Mouse (Mus musculus) MEL (cell line): ENCODE measurements around the gene Vsir. TPM values are rescaled to one million over a fixed set of nuclear protein-coding genes. Genes with fewer than 3 reads are reported as not detected.
A peak's percentile ranks its signal among the peaks of the same experiment; 100 is the strongest.

Experiments used
- DNase-seq: peaks from one replicate; pipeline ENCODE4 v3.0.0; 2011; ENCODE audit warnings: low read depth, low spot score
- H3K27ac ChIP-seq: 2 replicates; pipeline ENCODE4 v1.5.1; 2012; ENCODE audit warnings: low read depth, mild to moderate bottlenecking, control low read depth, low read length, moderate library complexity; ENCODE audit not compliant: control insufficient read depth
- H3K27me3 ChIP-seq, 2 experiments: fragments of 150-350 bp in 1 of 2; sonication (generic) in 1 of 2; 2 replicates each; pipeline ENCODE4 v1.6.1; 2012; ENCODE audit warnings: low read length in 2 of 2, mild to moderate bottlenecking in 2 of 2, improper control_type of control experiment in 1 of 2, moderate library complexity in 1 of 2; ENCODE audit not compliant: insufficient read depth in 2 of 2, control insufficient read depth in 1 of 2
- H3K36me3 ChIP-seq, 2 experiments: 2 replicates each; pipeline ENCODE4 v1.6.1; 2012 to 2014; ENCODE audit warnings: low read length in 2 of 2, improper control_type of control experiment in 1 of 2, inconsistent platforms in 1 of 2, mild to moderate bottlenecking in 1 of 2; ENCODE audit not compliant: insufficient read depth in 2 of 2, control insufficient read depth in 1 of 2
- H3K4me1 ChIP-seq, 2 experiments: fragments of 150-350 bp in 1 of 2; sonication (generic) in 1 of 2; 2 replicates each; pipeline ENCODE4 v1.6.1; 2012; ENCODE audit warnings: low read length in 2 of 2, improper control_type of control experiment in 1 of 2, mild to moderate bottlenecking in 1 of 2; ENCODE audit not compliant: insufficient read depth in 2 of 2, control insufficient read depth in 1 of 2
- H3K4me3 ChIP-seq, 2 experiments: fragments of 150-350 bp in 1 of 2; sonication (generic) in 1 of 2; 2 replicates each; pipeline ENCODE4 v1.5.1; 2012; ENCODE audit warnings: low read depth in 2 of 2, low read length in 2 of 2, mild to moderate bottlenecking in 2 of 2, moderate library complexity in 2 of 2, control low read depth in 1 of 2, improper control_type of control experiment in 1 of 2; ENCODE audit not compliant: control insufficient read depth in 1 of 2, insufficient read depth in 1 of 2
- H3K79me2 ChIP-seq: 2 replicates; pipeline ENCODE4 v1.6.1; 2012; ENCODE audit warnings: mild to moderate bottlenecking, low read length, moderate library complexity; ENCODE audit not compliant: control insufficient read depth, poor library complexity, insufficient read depth
- H3K9ac ChIP-seq: 2 replicates; pipeline ENCODE4 v1.6.1; 2012; ENCODE audit warnings: low read depth, mild to moderate bottlenecking, control low read depth, low read length, moderate library complexity; ENCODE audit not compliant: control insufficient read depth, poor library complexity, severe bottlenecking
- H3K9me3 ChIP-seq: fragments of 150-350 bp; sonication (generic); replicated peaks from 2 replicates; pipeline ENCODE4 v1.6.1; 2012; ENCODE audit warnings: mild to moderate bottlenecking, low read length, improper control_type of control experiment, moderate library complexity; ENCODE audit not compliant: insufficient read depth
- BHLHE40 ChIP-seq: IDR thresholded peaks from 2 replicates; pipeline ENCODE4 v1.6.1; 2012; ENCODE audit warnings: low read depth, mild to moderate bottlenecking, inconsistent platforms, low read length, improper control_type of control experiment, borderline replicate concordance
- CHD2 ChIP-seq: IDR thresholded peaks from 2 replicates; pipeline ENCODE4 v1.6.1; 2011; ENCODE audit warnings: low read length, improper control_type of control experiment
- CTCF ChIP-seq, 3 experiments: IDR thresholded peaks in 2 of 3; conservative IDR thresholded peaks in 1 of 3; 2 replicates each; pipeline ENCODE4 v1.5.1; 2011 to 2012; ENCODE audit warnings: low read length in 3 of 3, low read depth in 2 of 3, mild to moderate bottlenecking in 2 of 3, improper control_type of control experiment in 1 of 3, inconsistent platforms in 1 of 3, mixed read lengths in 1 of 3, moderate library complexity in 1 of 3; ENCODE audit not compliant: control insufficient read depth in 1 of 3, insufficient read depth in 1 of 3, poor library complexity in 1 of 3, severe bottlenecking in 1 of 3
- ELF1 ChIP-seq: IDR thresholded peaks from 2 replicates; pipeline ENCODE4 v1.6.1; 2014; ENCODE audit warnings: low read depth, mild to moderate bottlenecking, inconsistent platforms, low read length, improper control_type of control experiment, moderate library complexity
- EP300 ChIP-seq, 2 experiments: IDR thresholded peaks; 2 replicates each; pipeline ENCODE4 v1.6.1; 2011; ENCODE audit warnings: improper control_type of control experiment in 2 of 2, low read length in 2 of 2, low read depth in 1 of 2, mild to moderate bottlenecking in 1 of 2
- ETS1 ChIP-seq: IDR thresholded peaks from 2 replicates; pipeline ENCODE4 v1.6.1; 2012; ENCODE audit warnings: low read depth, mild to moderate bottlenecking, inconsistent platforms, low read length, improper control_type of control experiment, moderate library complexity
- GATA1 ChIP-seq: IDR thresholded peaks from 2 replicates; pipeline ENCODE4 v1.6.1; 2011; ENCODE audit warnings: low read depth, low read length, improper control_type of control experiment
- HCFC1 ChIP-seq: IDR thresholded peaks from 2 replicates; pipeline ENCODE4 v1.6.1; 2012; ENCODE audit warnings: low read depth, mild to moderate bottlenecking, inconsistent platforms, low read length, improper control_type of control experiment, moderate library complexity
- MYB ChIP-seq: IDR thresholded peaks from 2 replicates; pipeline ENCODE4 v1.6.1; 2011; ENCODE audit warnings: mild to moderate bottlenecking, low read depth, low read length, improper control_type of control experiment
- POLR2AphosphoS2 ChIP-seq: IDR thresholded peaks from 2 replicates; pipeline ENCODE4 v1.6.1; 2011; ENCODE audit warnings: low read length, improper control_type of control experiment
- RAD21 ChIP-seq: IDR thresholded peaks from 2 replicates; pipeline ENCODE4 v1.6.1; 2011; ENCODE audit warnings: mild to moderate bottlenecking, low read depth, low read length, improper control_type of control experiment
- SIN3A ChIP-seq: IDR thresholded peaks from 2 replicates; pipeline ENCODE4 v1.6.1; 2012; ENCODE audit warnings: low read length, improper control_type of control experiment, inconsistent platforms
- TBP ChIP-seq: IDR thresholded peaks from 2 replicates; pipeline ENCODE4 v1.8.0; 2011; ENCODE audit warnings: low read depth, low read length, improper control_type of control experiment
- USF1 ChIP-seq: IDR thresholded peaks from 2 replicates; pipeline ENCODE4 v1.6.1; 2014; ENCODE audit warnings: low read depth, mild to moderate bottlenecking, inconsistent platforms, low read length, improper control_type of control experiment, moderate library complexity
- ZKSCAN1 ChIP-seq: IDR thresholded peaks from 2 replicates; pipeline ENCODE4 v1.6.1; 2012; ENCODE audit warnings: low read depth, mild to moderate bottlenecking, inconsistent platforms, low read length, improper control_type of control experiment, moderate library complexity
- polyA plus RNA-seq, 2 experiments: library from polyadenylated mRNA; stranded (reverse) in 1 of 2; unstranded in 1 of 2; fragments of >175 nt in 1 of 2; fragments of >200 nt in 1 of 2; gene quantifications; 2 replicates each; pipeline versions ENCODE4 v1.2.1 to v1.2.4; 2012; ENCODE audit warnings: low replicate concordance in 2 of 2, low read depth in 1 of 2; ENCODE audit not compliant: insufficient read length in 2 of 2, insufficient read depth in 1 of 2, missing spikeins in 1 of 2
- total RNA-seq: library from RNA; depleted of rRNA; stranded (reverse); fragments of 300-350 nt; gene quantifications from 2 replicates; pipeline ENCODE4 v1.2.3, GENCODE M21; 2012

The Vsir gene
- total and polyA plus RNA-seq, 3 experiments: 10.6 to 11.2 TPM; not detected in 1

GRCm38 (mm10) chr10:60350077-60350804 lies 3.6 kb downstream of the Vsir start:
- DNase-seq: peak; percentile 52
- Histone ChIP-seq H3K27me3 (no peaks in the 10 kb centered on the region), H3K79me2 (no peaks in the 10 kb centered on the region; the same call in 1 of the 2 replicates), H3K9ac (peak overlapping the region; percentile 54), H3K4me1 (peaks cover 11 to 32% of the 10 kb centered on the region in 2 experiments), H3K4me3 (peak overlapping the region; percentile 34 to 87), H3K27ac (peak overlapping the region; percentile 27; the same call in 1 of the 2 replicates), H3K9me3 (no peaks in the 10 kb centered on the region), H3K36me3 (peaks cover 0 to 23% of the 10 kb centered on the region in 2 experiments; a peak in 2 of 4 replicates)
- TF ChIP-seq MYB: no peak
- no peak for TF ChIP-seq CTCF (IDR thresholded peaks at IDR 0.05 in 2 of 3, conservative IDR thresholded peaks at IDR 0.05 in 1 of 3; ENCODE audit: control insufficient read depth in 1 of 3, insufficient read depth in 1 of 3, low read depth in 2 of 3, low read length in 3 of 3, poor library complexity in 1 of 3, severe bottlenecking in 1 of 3)
- 0 out of 2 replicates have a peak, but pooled peaks have one; percentile 26 for TF ChIP-seq BHLHE40
- TF ChIP-seq GATA1: 0 out of 2 replicates have a peak, but pooled peaks have one; percentile 12

GRCm38 (mm10) chr10:60350805-60351167 lies 4.1 kb downstream of the Vsir start:
- Histone ChIP-seq H3K36me3 (peaks cover 0 to 23% of the 10 kb centered on the region in 2 experiments; a peak in 2 of 4 replicates), H3K9me3 (no peaks in the 10 kb centered on the region), H3K27me3 (no peaks in the 10 kb centered on the region), H3K27ac (peak overlapping the region; percentile 27; the same call in 1 of the 2 replicates), H3K9ac (peak overlapping the region; percentile 54), H3K4me3 (peak overlapping the region; percentile 34 to 87), H3K4me1 (peaks cover 11 to 32% of the 10 kb centered on the region in 2 experiments), H3K79me2 (no peaks in the 10 kb centered on the region; the same call in 1 of the 2 replicates)
- DNase-seq: peak; percentile 93
- TF ChIP-seq RAD21 (no peak), TBP (no peak), EP300 (IDR thresholded peaks at IDR 0.05; ENCODE audit: low read depth in 1 of 2, low read length in 2 of 2) (no peak), ZKSCAN1 (no peak), CHD2 (peak; percentile 33; the same call in 1 of the 2 replicates), ETS1 (peak; percentile 52; the same call in 1 of the 2 replicates), POLR2AphosphoS2 (no peak), SIN3A (peak; percentile 67), USF1 (peak; percentile 35; the same call in 1 of the 2 replicates), HCFC1 (0 out of 2 replicates have a peak, but pooled peaks have one; percentile 44), ELF1 (0 out of 2 replicates have a peak, but pooled peaks have one; percentile 15)
- TF ChIP-seq, all 39 proteins: peak for 6
